23 mouse cellular contexts compared by ENCODE assay signal in the genomic region with DNA sequence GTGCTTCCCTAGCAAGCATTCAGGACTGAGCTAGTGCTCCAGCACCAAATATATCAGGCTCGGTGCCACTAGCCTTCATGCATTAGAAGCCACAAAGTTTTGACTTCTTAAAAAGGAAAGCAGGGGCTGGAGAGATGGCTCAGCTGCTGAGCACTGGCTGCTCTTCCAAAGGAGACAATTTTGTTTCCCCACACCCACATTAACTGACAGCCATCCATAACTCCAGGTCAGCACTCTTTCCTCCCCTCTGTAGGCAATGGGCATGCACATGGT.
"Had no signal": no experiment of that assay in that cellular context is flagged by ENCODE, and none has a peak within 500 bp of the region (broad histone marks: within the 10 kb centered on the region; RNA-seq: fewer than 3 reads in every experiment).

No protein-coding gene starts in this region.

- DNase-seq: gastrocnemius, adult 2 months; gastrocnemius, postnatal 10 days; gastrocnemius, postnatal 25 days; heart, adult 2 months; heart, postnatal 14 days; heart, postnatal 4 days; kidney, adult 18-20 months; kidney, adult 8-10 months; kidney, postnatal 10 days; kidney, postnatal 25 days; kidney, postnatal 4 days had no signal

- H3K27me3 ChIP-seq: heart, embryonic 13.5 days; intestine, embryonic 15.5 days; limb, embryonic 12.5 days had no signal

- H3K4me2 ChIP-seq: heart, embryonic 11.5 days; heart, embryonic 13.5 days; heart, embryonic 15.5 days; hindbrain, embryonic 14.5 days; intestine, embryonic 15.5 days; limb, embryonic 12.5 days had no signal

- H3K36me3 ChIP-seq: heart, embryonic 13.5 days; heart, embryonic 15.5 days; intestine, embryonic 15.5 days; limb, embryonic 10.5 days; limb, embryonic 12.5 days had no signal

- H3K9ac ChIP-seq: heart, embryonic 13.5 days; heart, embryonic 15.5 days; hindbrain, embryonic 14.5 days; intestine, embryonic 15.5 days; limb, embryonic 12.5 days had no signal

- H3K27ac ChIP-seq: gastrocnemius, adult 2 months; heart, adult 2 months; heart, embryonic 13.5 days; heart, embryonic 15.5 days; hindbrain, embryonic 14.5 days; intestine, embryonic 15.5 days; layer of hippocampus, adult 2 months; left cerebral cortex, adult 2 months; limb, embryonic 10.5 days; limb, embryonic 12.5 days had no signal

- H3K4me3 ChIP-seq: gastrocnemius, adult 2 months; heart, adult 2 months; heart, embryonic 13.5 days; heart, embryonic 15.5 days; intestine, embryonic 15.5 days; layer of hippocampus, adult 2 months; left cerebral cortex, adult 2 months; limb, embryonic 10.5 days; limb, embryonic 12.5 days had no signal

- H3K4me1 ChIP-seq: limb, embryonic 12.5 days had no signal

- H3K9me3 ChIP-seq: heart, embryonic 13.5 days; heart, embryonic 15.5 days; intestine, embryonic 15.5 days; limb, embryonic 10.5 days; limb, embryonic 12.5 days had no signal

- ATAC-seq: forebrain, embryonic 16.5 days; hindbrain, embryonic 16.5 days; intestine, embryonic 15.5 days; intestine, postnatal 0 days had no signal
